Mouse (Mus musculus) MEL-GATA-1-ER (cell line): ENCODE results near the gene Rab44.
A peak's percentile ranks its signal among the peaks of the same experiment; 100 is the strongest.
"Not testable (repeated sequence)": the region's sequence is repeated elsewhere in the genome, so short reads cannot be mapped to it uniquely, and the experiment has no call there.

ENCODE experiments used
- DNase-seq: peaks from one replicate; pipeline ENCODE4 v3.0.0-alpha.2; 2012; ENCODE audit warnings: low read depth; ENCODE audit errors: extremely low read depth

Gene Rab44

GRCm38 (mm10) chr17:29090776-29091175 lies 23.2 kb upstream of the Rab44 start, which contains the start of gene Cdkn1a:
Gene Cdkn1a (plus strand): TSS chr17:29090976.
- DNase-seq, result no peak

GRCm38 (mm10) chr17:29091348-29091944 lies 22.5 kb upstream of the Rab44 start:
- DNase-seq, result no peak

- no peak for DNase-seq
Observed at GRCm38 (mm10) chr17:29092497-29092896, 21.4 kb upstream of the Rab44 start.

GRCm38 (mm10) chr17:29093110-29093952 lies 20.6 kb upstream of the Rab44 start:
- DNase-seq, result peak; percentile 67

GRCm38 (mm10) chr17:29093961-29094309 lies 20.0 kb upstream of the Rab44 start:
- DNase-seq, result no peak

GRCm38 (mm10) chr17:29094310-29095181 lies 19.4 kb upstream of the Rab44 start:
- no peak for DNase-seq

- DNase-seq, result peak; percentile 91
Observed at GRCm38 (mm10) chr17:29095201-29095733, 18.7 kb upstream of the Rab44 start.

- DNase-seq, result no peak
Observed at GRCm38 (mm10) chr17:29096245-29096644, 17.7 kb upstream of the Rab44 start.

GRCm38 (mm10) chr17:29096851-29097561 lies 16.9 kb upstream of the Rab44 start:
- no peak for DNase-seq

GRCm38 (mm10) chr17:29098291-29098690 lies 15.7 kb upstream of the Rab44 start:
- no peak for DNase-seq

GRCm38 (mm10) chr17:29099076-29099475 lies 14.9 kb upstream of the Rab44 start:
- DNase-seq, result no peak

- DNase-seq, result no peak
Observed at GRCm38 (mm10) chr17:29100627-29101026, 13.3 kb upstream of the Rab44 start.

- not testable (repeated sequence) for DNase-seq
Observed at GRCm38 (mm10) chr17:29110356-29110755, 3.6 kb upstream of the Rab44 start.

- peak; percentile 96 for DNase-seq
Observed at GRCm38 (mm10) chr17:29111332-29111731, 2.6 kb upstream of the Rab44 start.

GRCm38 (mm10) chr17:29116023-29116422 lies 2.1 kb downstream of the Rab44 start:
- no peak for DNase-seq

- no peak for DNase-seq
Observed at GRCm38 (mm10) chr17:29117006-29117648, 3.2 kb downstream of the Rab44 start.

- DNase-seq, result no peak
Observed at GRCm38 (mm10) chr17:29118057-29118456, 4.1 kb downstream of the Rab44 start.

GRCm38 (mm10) chr17:29120666-29121065 lies 6.7 kb downstream of the Rab44 start:
- no peak for DNase-seq

- DNase-seq, result no peak
Observed at GRCm38 (mm10) chr17:29122817-29123216, 8.9 kb downstream of the Rab44 start.

GRCm38 (mm10) chr17:29123578-29124174 lies 9.7 kb downstream of the Rab44 start:
- no peak for DNase-seq
